Mouse (Mus musculus) retina, embryonic 14.5 days (tissue): ENCODE measurements around the gene Id4.

Experiments
- DNase-seq: peaks from one replicate; pipeline ENCODE4 v3.0.0-alpha.2; 2015; ENCODE audit warnings: low spot score

The Id4 gene

GRCm38 (mm10) chr13:48260690-48261278 lies at the start of gene Id4:
Gene Id4 (plus strand): TSS chr13:48261228.
- DNase-seq = peak; percentile 95

- peak; percentile 52 for DNase-seq
Observed at GRCm38 (mm10) chr13:48227136-48227535, 33.9 kb upstream of the Id4 start.

- DNase-seq = peak; percentile 98
Observed at GRCm38 (mm10) chr13:48227712-48228111, 33.3 kb upstream of the Id4 start.

GRCm38 (mm10) chr13:48228114-48228513 lies 32.9 kb upstream of the Id4 start:
- DNase-seq = no peak

GRCm38 (mm10) chr13:48230996-48231395 lies 30.0 kb upstream of the Id4 start:
- DNase-seq = no peak

- DNase-seq = no peak
Observed at GRCm38 (mm10) chr13:48236436-48236835, 24.6 kb upstream of the Id4 start.

- no peak for DNase-seq
Observed at GRCm38 (mm10) chr13:48236865-48237264, 24.2 kb upstream of the Id4 start.

GRCm38 (mm10) chr13:48237516-48237915 lies 23.5 kb upstream of the Id4 start:
- DNase-seq = peak; percentile 70

- no peak for DNase-seq
Observed at GRCm38 (mm10) chr13:48245235-48246012, 15.6 kb upstream of the Id4 start.

- DNase-seq = no peak
Observed at GRCm38 (mm10) chr13:48252559-48252958, 8.5 kb upstream of the Id4 start.

GRCm38 (mm10) chr13:48255026-48255425 lies 6.0 kb upstream of the Id4 start:
- no peak for DNase-seq

GRCm38 (mm10) chr13:48261341-48262221 lies 553 bp downstream of the Id4 start:
- peak; percentile 68 for DNase-seq

- peak; percentile 50 for DNase-seq
Observed at GRCm38 (mm10) chr13:48262451-48262969, 1.5 kb downstream of the Id4 start.

GRCm38 (mm10) chr13:48265029-48265428 lies 4.0 kb downstream of the Id4 start:
- no peak for DNase-seq

GRCm38 (mm10) chr13:48273451-48274069 lies 12.5 kb downstream of the Id4 start:
- peak; percentile 77 for DNase-seq

- DNase-seq = no peak
Observed at GRCm38 (mm10) chr13:48274107-48274506, 13.1 kb downstream of the Id4 start.

GRCm38 (mm10) chr13:48276981-48277380 lies 16.0 kb downstream of the Id4 start:
- DNase-seq = peak; percentile 64

GRCm38 (mm10) chr13:48284426-48284825 lies 23.4 kb downstream of the Id4 start:
- DNase-seq = peak; percentile 52

- DNase-seq = peak; percentile 45
Observed at GRCm38 (mm10) chr13:48284918-48285693, 24.1 kb downstream of the Id4 start.

- DNase-seq = peak; percentile 70
Observed at GRCm38 (mm10) chr13:48290427-48290826, 29.4 kb downstream of the Id4 start.

- DNase-seq = no peak
Observed at GRCm38 (mm10) chr13:48314500-48314899, 53.5 kb downstream of the Id4 start.
